Mouse (Mus musculus) limb, embryonic 12.5 days (tissue): Measurements from ENCODE around the gene Cdk5rap2. TPM values are rescaled to one million over a fixed set of nuclear protein-coding genes. Genes with fewer than 3 reads are reported as not detected.

ENCODE experiments used
- ATAC-seq: fragments of 200-750 bp; cut with Nextera tagmentation; 2 replicates; pipeline ENCODE4 v1.8.0; 2017; ENCODE audit warnings: low read depth, moderate TSS enrichment; ENCODE audit not compliant: insufficient number of reproducible peaks, insufficient read depth, low FRiP score, low TSS enrichment
- H3K27ac ChIP-seq: fragments of 300-500 bp; sonication (generic); 2 replicates; pipeline ENCODE4 v1.5.1; 2016; ENCODE audit warnings: mild to moderate bottlenecking, moderate library complexity
- H3K27me3 ChIP-seq: fragments of 300-500 bp; sonication (generic); 2 replicates; pipeline ENCODE4 v1.6.1; 2016; ENCODE audit warnings: mild to moderate bottlenecking, moderate library complexity
- H3K36me3 ChIP-seq: fragments of 300-500 bp; sonication (generic); 2 replicates; pipeline ENCODE4 v1.6.1; 2016; ENCODE audit warnings: mild to moderate bottlenecking, moderate library complexity
- H3K4me1 ChIP-seq: fragments of 300-500 bp; sonication (generic); replicated peaks from 2 replicates; pipeline ENCODE4 v1.6.1; 2016
- H3K4me2 ChIP-seq: fragments of 300-500 bp; sonication (generic); 2 replicates; pipeline ENCODE4 v1.6.1; 2016; ENCODE audit warnings: mild to moderate bottlenecking, moderate library complexity
- H3K4me3 ChIP-seq: fragments of 300-500 bp; sonication (generic); replicated peaks from 2 replicates; pipeline ENCODE4 v1.5.1; 2016; ENCODE audit warnings: mild to moderate bottlenecking
- H3K9ac ChIP-seq: fragments of 300-500 bp; sonication (generic); replicated peaks from 2 replicates; pipeline ENCODE4 v1.6.1; 2016; ENCODE audit warnings: mild to moderate bottlenecking, moderate library complexity
- H3K9me3 ChIP-seq: fragments of 300-500 bp; sonication (generic); 2 replicates; pipeline ENCODE4 v1.6.1; 2016; ENCODE audit warnings: mild to moderate bottlenecking, moderate library complexity
- WGBS: fragments of 180-500 bp; shearing (Covaris S2); methylation state at CpG from one replicate; pipeline ENCODE4 v1.1.7; 2016; 5-methylcytosine and 5-hydroxymethylcytosine counted together
- polyA plus RNA-seq: library from polyadenylated mRNA; unstranded; fragments of >200 nt; fragmentation: Nextera tagmentation; extraction: Ambion mirVana; gene quantifications from 2 replicates; pipeline ENCODE4 v1.2.1, GENCODE M21; 2016

The Cdk5rap2 gene
- polyA plus RNA-seq, 1 experiment from 2014 or later: 33.7 TPM

- WGBS: 78% methylated on average over 4 of the region's 4 CpGs
- Histone ChIP-seq H3K4me2 (no peak overlapping the region), H3K4me1 (peaks cover 11% of the 10 kb centered on the region; the same call in 1 of the 2 replicates), H3K27me3 (no peaks in the 10 kb centered on the region), H3K9me3 (no peaks in the 10 kb centered on the region), H3K27ac (no peak overlapping the region), H3K4me3 (no peak overlapping the region), H3K9ac (no peak overlapping the region), H3K36me3 (peaks cover 60% of the 10 kb centered on the region)
- no peak for ATAC-seq
These were observed 12.2 kb downstream of the Cdk5rap2 start for GRCm38 (mm10) chr4:70398088-70398487.

DNA sequence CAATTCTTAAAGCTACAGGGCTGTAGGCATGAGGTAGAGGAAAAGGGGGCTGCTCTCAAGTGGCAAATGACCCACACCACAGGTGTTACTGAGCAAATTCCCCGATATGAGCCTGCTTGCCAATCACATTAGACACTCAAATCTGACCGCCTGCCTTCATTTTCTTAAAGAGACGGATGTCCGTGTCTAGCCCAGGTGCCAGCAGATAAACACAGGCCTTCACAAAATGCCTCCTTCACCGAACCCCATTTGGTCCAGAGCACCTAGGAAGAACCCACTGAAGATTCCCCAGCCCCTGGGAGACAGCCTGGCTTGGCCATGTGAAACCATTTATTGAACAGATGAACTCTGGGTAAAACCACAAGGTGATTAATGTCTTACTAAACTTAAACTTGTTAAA lies 13.5 kb downstream of the Cdk5rap2 start:
- Histone ChIP-seq H3K4me2 (no peak overlapping the region), H3K36me3 (peaks cover 58% of the 10 kb centered on the region), H3K27me3 (no peaks in the 10 kb centered on the region), H3K27ac (0 out of 2 replicates have a peak overlapping the region, but pooled peaks have one; percentile 23), H3K4me1 (peaks cover 11% of the 10 kb centered on the region; the same call in 1 of the 2 replicates), H3K9me3 (no peaks in the 10 kb centered on the region), H3K4me3 (no peak overlapping the region), H3K9ac (no peak overlapping the region)
- WGBS: 79% methylated on average over 5 of the region's 5 CpGs
- ATAC-seq: no peak

DNA sequence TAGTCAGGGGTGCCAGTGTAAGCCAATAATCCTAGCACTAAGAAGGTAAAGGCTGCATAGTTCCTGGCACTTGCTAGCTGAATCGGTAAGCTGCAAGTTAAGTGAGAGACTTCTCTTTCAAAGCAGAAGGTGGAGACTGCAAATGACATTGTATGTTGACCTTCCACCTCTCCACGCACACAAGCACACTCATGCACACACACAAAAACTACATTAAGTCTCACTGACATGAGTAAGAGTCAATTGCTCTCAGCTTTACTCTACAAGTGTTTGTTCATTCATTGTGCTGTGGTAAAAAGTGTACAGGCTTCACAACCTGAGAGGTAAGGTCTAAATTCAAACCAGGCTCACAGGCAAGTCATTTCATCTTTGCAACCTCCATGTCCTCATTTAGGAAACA lies 15.5 kb downstream of the Cdk5rap2 start:
- Histone ChIP-seq H3K27me3 (no peaks in the 10 kb centered on the region), H3K4me2 (no peak overlapping the region), H3K9me3 (no peaks in the 10 kb centered on the region), H3K9ac (no peak overlapping the region), H3K4me1 (peaks cover 14% of the 10 kb centered on the region), H3K27ac (no peak overlapping the region), H3K36me3 (peaks cover 44% of the 10 kb centered on the region), H3K4me3 (no peak overlapping the region)
- no peak for ATAC-seq
- 88% methylated on average over 2 of the region's 2 CpGs for WGBS

DNA sequence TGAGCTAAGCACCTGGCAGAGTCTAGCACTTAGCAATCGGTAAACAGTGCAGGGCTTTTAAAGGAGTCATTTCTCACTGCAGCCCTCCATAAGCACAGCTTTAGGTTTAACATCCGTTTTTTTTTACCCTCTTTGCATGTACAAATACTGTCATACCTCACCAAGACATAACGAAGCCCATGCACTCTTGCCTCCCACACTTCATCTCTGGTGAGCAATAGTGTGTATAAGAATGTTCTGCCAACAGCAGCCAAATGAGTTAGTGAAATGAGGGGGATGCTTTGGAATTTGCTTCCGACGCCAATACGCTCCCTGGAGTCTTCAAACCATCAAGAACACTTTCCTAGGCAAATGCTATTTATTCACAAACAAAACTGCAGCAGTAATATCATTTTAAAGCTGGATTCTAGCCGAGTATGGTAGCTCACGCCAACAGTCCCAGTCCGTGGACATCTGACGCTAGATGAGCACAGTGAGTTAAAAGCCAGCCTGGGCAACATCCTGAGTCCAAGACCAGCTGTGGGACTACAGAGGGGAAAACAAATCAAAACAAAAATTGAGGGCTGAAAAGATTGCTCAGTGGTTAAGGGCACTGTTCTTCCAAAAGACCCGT lies 18.4 kb downstream of the Cdk5rap2 start:
- H3K4me1 ChIP-seq: peaks cover 17% of the 10 kb centered on the region
- no peaks in the 10 kb centered on the region for H3K9me3 ChIP-seq
- no peak overlapping the region for H3K27ac ChIP-seq
- WGBS: 88% methylated on average over 11 of the region's 11 CpGs
- no peak overlapping the region for H3K9ac ChIP-seq
- ATAC-seq: no peak
- no peak overlapping the region for H3K4me2 ChIP-seq
- no peaks in the 10 kb centered on the region for H3K27me3 ChIP-seq
- H3K36me3 ChIP-seq: peaks cover 29% of the 10 kb centered on the region
- H3K4me3 ChIP-seq: no peak overlapping the region

DNA sequence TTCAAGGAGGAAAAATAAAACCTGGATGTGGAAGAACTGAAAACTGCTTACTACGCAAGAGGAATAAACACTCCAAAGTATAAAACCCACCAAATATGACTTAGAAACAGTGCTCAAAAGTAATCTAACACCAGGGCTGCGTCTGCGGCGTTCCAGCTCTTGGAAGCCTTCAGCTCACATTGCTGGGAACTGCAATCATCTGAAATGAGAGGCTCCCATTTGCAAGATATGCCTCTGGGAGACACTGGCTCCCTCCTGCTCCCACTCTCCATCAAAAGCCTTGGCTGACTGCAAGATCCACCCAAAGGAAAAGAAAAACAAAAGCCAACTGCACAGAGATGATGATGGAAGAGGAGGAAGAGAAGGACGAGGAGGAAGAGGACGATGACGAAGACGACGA lies 19.2 kb downstream of the Cdk5rap2 start:
- Histone ChIP-seq H3K27me3 (no peaks in the 10 kb centered on the region), H3K9ac (no peak overlapping the region), H3K36me3 (peaks cover 29% of the 10 kb centered on the region), H3K4me1 (peaks cover 17% of the 10 kb centered on the region), H3K4me2 (no peak overlapping the region), H3K9me3 (no peaks in the 10 kb centered on the region), H3K27ac (no peak overlapping the region), H3K4me3 (no peak overlapping the region)
- WGBS: 92% methylated on average over 9 of the region's 9 CpGs
- ATAC-seq: no peak

- Histone ChIP-seq H3K4me2 (no peak overlapping the region), H3K36me3 (peaks cover 6% of the 10 kb centered on the region; the same call in 1 of the 2 replicates), H3K4me1 (peaks cover 6% of the 10 kb centered on the region; the same call in 1 of the 2 replicates), H3K27me3 (no peaks in the 10 kb centered on the region), H3K4me3 (no peak overlapping the region), H3K27ac (no peak overlapping the region), H3K9ac (no peak overlapping the region), H3K9me3 (no peaks in the 10 kb centered on the region)
- no peak for ATAC-seq
- WGBS: 94% methylated on average over 5 of the region's 5 CpGs
These were observed 24.0 kb downstream of the Cdk5rap2 start for GRCm38 (mm10) chr4:70386206-70386605.

- H3K4me1 ChIP-seq: no peaks in the 10 kb centered on the region
- peaks cover 44% of the 10 kb centered on the region for H3K36me3 ChIP-seq
- H3K27ac ChIP-seq: no peak overlapping the region
- no peaks in the 10 kb centered on the region for H3K9me3 ChIP-seq
- H3K4me2 ChIP-seq: no peak overlapping the region
- 82% methylated on average over 4 of the region's 4 CpGs for WGBS
- H3K9ac ChIP-seq: no peak overlapping the region
- H3K27me3 ChIP-seq: no peaks in the 10 kb centered on the region
- no peak for ATAC-seq
- no peak overlapping the region for H3K4me3 ChIP-seq
These were observed 32.9 kb downstream of the Cdk5rap2 start for GRCm38 (mm10) chr4:70377359-70377758.

DNA sequence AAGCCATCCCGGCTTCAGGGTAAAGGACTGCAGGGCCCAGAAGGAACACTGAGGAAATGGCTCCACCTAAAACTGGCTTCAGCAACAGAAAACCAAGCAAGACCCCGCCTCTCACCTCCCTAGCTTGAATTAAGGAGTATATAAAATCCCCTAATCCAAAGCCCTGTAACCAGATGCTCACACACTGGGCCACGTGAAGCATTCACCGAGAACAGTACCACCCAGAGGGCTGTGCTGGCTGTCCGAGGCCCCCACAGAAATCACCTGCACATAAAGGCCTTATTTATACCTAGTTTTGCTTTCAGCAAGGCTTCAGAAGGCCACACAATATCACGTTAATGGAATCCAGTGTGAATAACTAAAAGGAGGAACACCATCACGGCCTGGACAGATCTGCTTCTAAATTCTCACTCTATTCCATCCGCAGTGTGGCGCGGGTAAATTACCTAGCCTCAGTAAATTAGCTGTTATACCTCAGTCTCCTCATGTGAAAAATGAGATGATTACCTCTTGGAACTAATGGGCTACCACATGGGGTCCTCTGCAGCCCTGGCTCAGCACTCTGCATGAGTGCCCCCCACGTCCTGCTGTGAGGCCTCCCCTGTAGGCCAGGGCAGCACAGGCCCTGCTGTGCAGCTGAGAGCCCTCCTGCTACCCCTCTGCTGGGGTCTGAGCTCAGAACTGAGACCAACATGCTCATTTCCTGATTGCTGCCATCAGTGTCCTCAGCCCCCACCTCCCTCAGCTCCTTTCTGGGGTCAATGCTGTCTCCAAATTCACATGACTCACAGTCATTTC lies 45.0 kb downstream of the Cdk5rap2 start:
- peak; percentile 52; the same call in 1 of the 2 replicates for ATAC-seq
- Histone ChIP-seq H3K27ac (peak overlapping the region; percentile 62; the same call in 1 of the 2 replicates), H3K9me3 (no peaks in the 10 kb centered on the region), H3K4me3 (no peak overlapping the region), H3K27me3 (no peaks in the 10 kb centered on the region), H3K4me2 (no peak overlapping the region), H3K9ac (no peak overlapping the region), H3K36me3 (peaks cover 33% of the 10 kb centered on the region), H3K4me1 (peaks cover 12% of the 10 kb centered on the region)
- 57% methylated on average over 11 of the region's 11 CpGs for WGBS

GRCm38 (mm10) chr4:70361366-70361765 lies 48.9 kb downstream of the Cdk5rap2 start:
- no peak for ATAC-seq
- Histone ChIP-seq H3K9ac (no peak overlapping the region), H3K36me3 (peaks cover 65% of the 10 kb centered on the region), H3K4me2 (no peak overlapping the region), H3K27ac (no peak overlapping the region), H3K9me3 (no peaks in the 10 kb centered on the region), H3K4me1 (peaks cover 12% of the 10 kb centered on the region), H3K27me3 (no peaks in the 10 kb centered on the region), H3K4me3 (no peak overlapping the region)
- WGBS: 76% methylated on average over 4 of the region's 4 CpGs

- no peak overlapping the region for H3K4me3 ChIP-seq
- no peaks in the 10 kb centered on the region for H3K9me3 ChIP-seq
- no peak overlapping the region for H3K4me2 ChIP-seq
- no peak overlapping the region for H3K27ac ChIP-seq
- no peak overlapping the region for H3K9ac ChIP-seq
- ATAC-seq: 0 out of 2 replicates have a peak, but pooled peaks have one; percentile 35
- H3K36me3 ChIP-seq: peaks cover 83% of the 10 kb centered on the region
- H3K4me1 ChIP-seq: no peaks in the 10 kb centered on the region
- H3K27me3 ChIP-seq: no peaks in the 10 kb centered on the region
- WGBS: 73% methylated on average over 9 of the region's 9 CpGs
These were observed 54.4 kb downstream of the Cdk5rap2 start for GRCm38 (mm10) chr4:70355659-70356350.

DNA sequence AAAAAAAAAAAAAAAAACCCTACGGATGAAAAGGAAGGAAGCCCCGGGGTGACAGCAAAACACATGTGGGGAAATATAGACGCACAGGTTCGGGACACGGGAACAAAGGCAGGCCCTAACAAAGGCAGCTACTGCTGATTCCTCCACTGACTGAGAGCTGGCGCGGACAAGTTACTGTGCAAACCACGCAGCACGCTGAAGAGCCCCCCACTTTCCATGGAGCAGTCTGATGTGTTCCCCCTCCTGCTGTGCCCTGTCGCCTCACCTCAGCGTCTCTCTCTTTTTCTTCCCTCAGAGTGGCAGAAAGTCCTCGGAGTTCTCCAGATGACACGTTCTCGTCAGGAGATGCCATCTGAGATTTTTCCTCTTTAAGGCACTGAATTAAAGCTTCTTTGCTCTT lies 55.8 kb downstream of the Cdk5rap2 start:
- ATAC-seq: no peak

More for the DNA sequence above, 55.8 kb downstream of the Cdk5rap2 start:
- H3K36me3 ChIP-seq: peaks cover 78% of the 10 kb centered on the region
- H3K27me3 ChIP-seq: no peaks in the 10 kb centered on the region
- H3K9me3 ChIP-seq: no peaks in the 10 kb centered on the region
- H3K4me2 ChIP-seq: no peak overlapping the region
- no peak overlapping the region for H3K27ac ChIP-seq
- no peak overlapping the region for H3K4me3 ChIP-seq
- no peak overlapping the region for H3K9ac ChIP-seq
- WGBS: 96% methylated on average over 14 of the region's 14 CpGs
- no peaks in the 10 kb centered on the region for H3K4me1 ChIP-seq
